Mouse (Mus musculus) layer of hippocampus, adult 9-10 months (tissue): ENCODE measurements around the gene Pramef20.
"Not testable (repeated sequence)": the region's sequence is repeated elsewhere in the genome, so short reads cannot be mapped to it uniquely, and the experiment has no call there.

ENCODE experiments used
- DNase-seq: peaks from one replicate; pipeline ENCODE4 v3.0.0; 2022; ENCODE audit warnings: low spot score

Gene Pramef20

GRCm38 (mm10) chr4:144377911-144378310 is at the start of gene Pramef20:
Pramef20 (minus strand) TSS chr4:144377933.
- no peak for DNase-seq

- DNase-seq = no peak
These were observed 46.9 kb upstream of the Pramef20 start for GRCm38 (mm10) chr4:144424590-144424989.

- no peak for DNase-seq
These were observed 42.9 kb upstream of the Pramef20 start for GRCm38 (mm10) chr4:144420644-144421043.

- DNase-seq = no peak
These were observed 30.6 kb upstream of the Pramef20 start, which contains the start of gene Pramef12 for GRCm38 (mm10) chr4:144408290-144408689. Pramef12 (minus strand) TSS chr4:144408464.

- no peak for DNase-seq
These were observed 28.5 kb upstream of the Pramef20 start for GRCm38 (mm10) chr4:144406261-144406660.

- DNase-seq = no peak
These were observed 26.8 kb upstream of the Pramef20 start for GRCm38 (mm10) chr4:144404456-144405086.

- no peak for DNase-seq
These were observed 25.0 kb upstream of the Pramef20 start for GRCm38 (mm10) chr4:144402712-144403111.

- no peak for DNase-seq
These were observed 18.6 kb upstream of the Pramef20 start for GRCm38 (mm10) chr4:144396316-144396715.

GRCm38 (mm10) chr4:144357642-144358041 is 20.1 kb downstream of the Pramef20 start, which contains the start of gene Gm13119:
Gm13119 (plus strand) TSS chr4:144357942.
- DNase-seq = not testable (repeated sequence)

GRCm38 (mm10) chr4:144335856-144336255 is 41.9 kb downstream of the Pramef20 start:
- DNase-seq = not testable (repeated sequence)

- DNase-seq = not testable (repeated sequence)
These were observed 47.8 kb downstream of the Pramef20 start, which contains the start of gene Gm13128 for GRCm38 (mm10) chr4:144329949-144330348. Gm13128 (plus strand) TSS chr4:144330249.
